Mouse (Mus musculus): ENCODE measurements around the gene Cntnap4. TPM values are rescaled to one million over a fixed set of nuclear protein-coding genes. Genes with fewer than 3 reads are reported as not detected.

Gene Cntnap4
- polyA plus RNA-seq (2014; fragmentation: Illumina TruSeq; extraction: RNeasy Lipid Tissue Mini Kit (QIAGEN cat#74804); ENCODE audit: low replicate concordance): not detected

DNA sequence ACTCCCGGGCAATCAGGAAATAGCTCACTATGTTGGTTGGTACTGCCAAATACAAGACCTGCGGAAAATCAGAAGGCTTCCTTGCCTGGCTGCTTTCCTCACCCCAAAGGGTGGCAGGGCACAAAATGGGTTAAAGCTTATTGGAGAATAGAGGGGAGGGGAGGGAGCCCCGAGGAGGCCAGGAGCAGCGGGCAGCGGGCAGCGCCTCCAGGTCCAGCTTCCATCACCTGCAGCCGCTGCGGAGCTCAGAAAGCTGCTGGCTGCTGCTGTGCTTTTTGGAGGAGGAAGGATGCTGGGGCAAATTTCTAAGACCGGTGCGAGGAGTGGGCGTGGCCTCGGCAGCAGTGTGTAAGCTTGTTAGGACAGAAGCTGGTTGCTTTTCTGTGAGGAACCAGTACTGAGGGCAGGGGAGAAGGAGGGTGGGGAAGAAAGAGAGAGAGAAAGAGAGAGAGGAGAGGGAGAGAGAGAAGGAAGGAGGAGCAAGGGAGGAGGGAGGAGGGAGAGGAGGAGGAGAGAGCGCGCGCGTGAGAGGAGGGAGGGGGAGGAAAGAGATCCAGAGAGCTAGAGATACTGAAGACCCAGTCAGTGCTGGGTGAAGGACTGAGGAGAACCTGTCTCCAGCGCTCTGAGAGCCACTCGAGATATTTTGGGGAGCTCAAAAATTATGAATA lies at the start of gene Cntnap4:
Gene Cntnap4 (plus strand): TSS at position 573 of the 671 bp plus-strand sequence.

All from small intestine, adult 10 weeks (tissue).